Mouse (Mus musculus): Measurements from ENCODE around the gene Dusp22.
A peak's percentile ranks its signal among the peaks of the same experiment; 100 is the strongest.

Dusp22 gene

DNA sequence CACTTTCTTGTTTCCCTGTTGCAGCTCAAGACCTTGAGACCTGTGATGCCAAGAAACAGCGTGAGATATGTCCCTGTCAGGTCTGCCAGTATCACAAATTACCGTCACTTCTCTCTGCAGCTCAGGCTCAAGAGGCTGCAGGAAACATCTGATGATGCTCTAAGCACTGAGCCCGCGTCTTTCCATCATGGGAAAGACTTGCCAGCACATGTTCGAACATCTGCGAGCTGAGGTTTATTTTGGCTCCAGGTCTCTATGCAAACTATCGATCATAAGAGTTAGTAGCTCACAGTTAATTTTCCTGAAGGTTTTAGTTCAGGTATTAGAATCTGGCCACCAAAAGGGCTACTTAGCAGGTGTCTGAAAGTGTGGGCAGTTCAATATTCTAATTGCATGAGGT lies 55.3 kb downstream of the Dusp22 start:
- no peak for DNase-seq (ENCODE audit: low read depth, low spot score)

DNA sequence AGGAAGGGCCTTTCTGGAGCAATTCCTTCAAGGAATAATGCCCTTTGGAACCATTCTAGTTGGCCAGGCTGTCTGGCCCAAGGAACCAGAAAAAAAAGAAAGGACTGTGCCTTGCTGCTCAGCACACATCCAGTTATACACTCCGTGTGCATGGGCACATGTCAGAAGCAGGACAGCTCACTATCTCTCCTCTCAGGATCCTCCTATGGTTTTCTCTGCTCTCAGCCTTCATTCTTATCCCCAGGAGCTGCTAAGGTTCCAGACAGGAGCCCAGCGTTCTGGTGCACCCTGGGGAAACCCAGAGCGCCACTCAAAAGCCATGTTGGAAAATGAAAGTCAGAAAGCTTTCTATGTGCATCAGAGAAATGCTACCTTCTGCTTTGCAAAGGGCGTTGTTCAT lies 55.8 kb downstream of the Dusp22 start:
- no peak for DNase-seq (ENCODE audit: low read depth, low spot score)

DNA sequence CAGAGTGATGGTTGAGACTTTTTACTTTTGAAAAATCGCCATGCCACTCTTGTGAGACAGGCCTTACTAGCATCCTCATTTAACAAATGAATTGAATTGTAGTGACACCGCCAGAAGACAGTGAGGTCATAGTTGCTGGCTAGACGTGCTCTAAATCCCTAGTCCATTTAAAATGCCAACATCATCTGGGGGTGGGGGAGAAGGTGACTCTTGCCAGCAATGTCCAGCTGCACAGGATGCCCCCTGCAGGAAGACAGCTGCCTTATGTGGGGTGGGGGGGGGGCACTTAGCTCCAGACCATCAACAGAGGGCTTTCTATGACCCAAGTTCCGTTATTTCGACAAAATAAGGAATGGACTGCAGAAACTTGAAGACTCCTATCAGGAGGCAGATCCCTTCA lies 56.8 kb downstream of the Dusp22 start:
- DNase-seq (ENCODE audit: low read depth, low spot score): no peak

- DNase-seq (ENCODE audit: low read depth, low spot score): peak; percentile 40
Observed at GRCm38 (mm10) chr13:30722601-30723000, 62.8 kb downstream of the Dusp22 start.

DNA sequence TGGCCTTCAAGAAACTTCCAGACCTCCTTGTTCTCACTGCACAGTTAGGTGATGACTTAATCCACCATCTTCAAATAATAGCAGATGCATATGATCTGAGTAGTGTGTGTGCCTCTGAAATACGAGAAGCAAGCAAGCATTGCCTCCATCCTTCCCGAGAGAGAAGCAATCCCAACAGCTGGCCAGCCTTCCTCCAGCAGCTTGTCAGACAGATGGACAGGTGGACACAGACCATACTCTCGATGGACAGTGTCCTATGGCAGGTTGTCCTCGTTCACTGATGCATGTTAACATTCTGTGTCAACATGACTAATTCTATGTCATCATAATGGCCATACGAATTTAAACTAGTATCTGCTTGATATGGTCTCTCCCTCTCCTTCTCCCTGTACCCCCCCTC lies 63.5 kb downstream of the Dusp22 start:
- DNase-seq (ENCODE audit: low read depth, low spot score): peak; percentile 13

DNA sequence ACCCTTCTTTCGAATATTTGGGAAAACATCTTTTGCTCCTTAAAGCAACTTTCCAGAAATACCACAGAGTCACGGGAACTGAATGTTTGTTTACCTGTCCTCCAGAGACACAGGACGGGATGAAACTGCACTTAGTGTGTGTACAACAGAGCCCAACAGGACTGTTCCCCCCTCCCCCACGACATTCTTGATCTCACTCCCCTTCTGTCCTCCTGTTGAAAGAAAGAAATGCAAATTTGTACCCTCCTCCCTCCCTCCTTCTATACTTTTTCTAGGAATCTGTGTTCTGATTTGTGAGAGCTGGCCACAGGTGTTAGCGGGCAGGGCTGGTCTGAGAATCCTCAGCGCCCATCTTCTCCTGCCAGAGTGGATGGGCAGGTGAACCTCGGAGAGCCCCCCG lies 64.1 kb downstream of the Dusp22 start:
- DNase-seq (ENCODE audit: low read depth, low spot score): no peak

DNA sequence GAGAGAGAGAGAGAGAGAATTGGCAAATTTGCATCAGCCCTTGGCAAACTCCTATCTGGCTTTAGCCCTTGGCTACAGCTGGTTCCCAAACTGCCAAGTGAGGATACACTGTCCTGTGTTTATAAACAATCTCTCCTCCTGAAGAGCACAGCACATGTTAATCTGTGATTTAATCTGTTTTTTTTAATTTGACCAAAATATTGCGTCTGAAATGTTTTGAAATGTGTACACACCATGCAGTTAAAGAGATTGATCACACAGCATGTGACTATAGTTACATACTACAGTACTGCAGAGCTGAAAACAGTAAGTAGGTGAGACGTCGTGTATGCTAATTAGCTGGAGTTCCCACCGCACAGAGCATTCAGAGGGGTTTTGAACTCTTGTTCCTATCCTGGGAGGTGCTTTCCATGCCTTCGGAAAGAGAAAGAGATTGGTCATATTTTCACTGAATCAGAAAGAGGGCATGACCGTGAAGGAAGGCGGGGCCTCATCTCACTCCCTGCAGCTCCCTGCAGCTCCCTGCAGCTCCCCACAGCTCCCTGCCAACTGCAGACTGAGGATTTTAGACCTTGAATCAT lies 65.0 kb downstream of the Dusp22 start:
- DNase-seq (ENCODE audit: low read depth, low spot score): no peak

DNA sequence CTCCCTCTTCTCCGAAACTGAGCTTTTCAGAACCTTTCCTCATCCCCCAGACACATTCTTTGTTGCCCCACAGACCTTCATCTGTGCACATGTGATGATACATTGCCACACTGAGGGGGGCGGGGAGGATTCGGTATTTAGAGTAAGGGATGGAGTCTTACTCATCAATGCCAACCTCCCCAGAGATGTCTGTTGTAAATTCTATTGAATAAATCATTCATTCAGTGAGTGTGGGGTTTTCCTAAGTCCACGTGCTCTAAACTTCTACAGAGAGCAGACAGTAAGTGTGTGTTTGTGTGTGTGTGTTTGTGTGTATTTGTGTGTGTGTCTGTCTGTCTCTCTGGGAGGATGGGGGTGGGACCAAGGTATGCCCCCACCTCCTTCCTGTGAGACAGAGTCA lies 67.1 kb downstream of the Dusp22 start:
- DNase-seq (ENCODE audit: low read depth, low spot score): no peak

DNA sequence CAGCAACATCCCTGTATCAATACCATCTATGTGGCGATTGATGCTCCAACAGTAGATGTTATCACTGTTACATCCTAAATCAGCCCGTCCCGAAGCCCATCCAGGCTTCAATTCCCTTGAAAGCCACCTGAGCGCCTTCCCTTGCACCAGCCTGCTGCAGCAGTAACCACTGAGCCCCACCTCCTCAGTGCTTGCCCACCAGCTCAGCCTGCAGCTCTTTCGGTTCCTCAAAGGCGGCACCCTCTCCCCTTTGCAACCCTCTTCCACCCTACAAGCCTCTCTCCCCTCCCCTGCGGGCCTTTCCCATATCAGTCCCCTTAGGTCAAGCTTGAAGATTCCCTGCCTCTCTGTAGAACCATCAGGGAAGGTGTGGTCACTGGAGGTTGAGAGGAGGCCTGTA lies 68.4 kb downstream of the Dusp22 start:
- no peak for DNase-seq (ENCODE audit: low read depth, low spot score)

DNA sequence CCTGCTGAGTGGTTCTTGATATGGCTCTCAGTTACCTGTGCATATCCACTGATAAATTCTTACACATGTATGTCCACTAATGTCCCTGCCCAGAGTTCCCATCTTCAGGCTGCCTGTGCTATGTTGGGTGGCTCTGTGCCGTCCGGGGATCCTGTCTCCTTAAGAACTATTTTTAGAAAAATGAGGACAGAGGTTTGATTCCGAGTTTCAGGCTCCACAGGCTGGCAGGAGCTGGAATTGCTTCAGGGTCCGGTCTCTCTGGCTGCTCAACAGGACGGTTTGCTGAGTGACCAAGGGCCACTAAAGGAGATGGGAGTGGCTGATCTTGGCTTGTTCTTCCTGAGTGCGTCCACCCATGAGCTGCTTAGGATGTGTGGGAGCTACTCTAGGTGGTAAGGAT lies 69.4 kb downstream of the Dusp22 start:
- DNase-seq (ENCODE audit: low read depth, low spot score): no peak

GRCm38 (mm10) chr13:30730104-30730793 lies 70.5 kb downstream of the Dusp22 start:
- no peak for DNase-seq (ENCODE audit: low read depth, low spot score)

DNA sequence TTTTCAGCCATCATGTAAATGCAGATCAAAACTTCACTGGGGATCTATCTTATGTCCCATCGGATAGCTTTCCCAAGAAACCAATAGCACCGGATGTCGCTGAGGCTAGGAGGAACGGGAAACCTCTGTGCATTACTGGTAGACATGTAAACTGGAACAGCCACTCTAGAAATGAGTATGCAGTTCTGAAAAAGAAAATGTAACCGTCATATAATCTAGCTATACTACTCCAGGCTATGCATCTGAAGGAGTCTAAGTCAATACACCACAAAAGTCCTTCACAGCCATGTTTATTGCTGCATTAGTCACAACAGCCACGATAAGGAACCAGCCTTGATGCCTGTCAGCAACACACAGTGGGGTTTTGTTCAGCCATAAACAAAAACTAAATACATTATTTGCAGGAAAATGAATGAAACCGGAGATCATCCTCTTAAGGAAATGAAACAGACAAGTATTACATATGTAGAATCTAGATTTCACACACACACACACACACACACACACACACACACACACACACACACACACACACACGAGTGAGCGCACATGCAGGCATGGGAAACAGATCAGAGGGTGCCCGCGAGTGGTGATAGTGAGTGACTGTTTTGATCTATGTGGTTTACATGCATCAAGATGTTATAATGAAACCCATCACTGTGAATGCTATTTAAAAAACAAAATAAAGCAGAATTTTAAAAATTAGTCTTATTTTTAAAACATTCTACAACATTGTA lies 73.1 kb downstream of the Dusp22 start:
- no peak for DNase-seq (ENCODE audit: low read depth, low spot score)

GRCm38 (mm10) chr13:30736721-30737120 lies 76.9 kb downstream of the Dusp22 start:
- DNase-seq (ENCODE audit: low read depth, low spot score): no peak

GRCm38 (mm10) chr13:30737257-30737656 lies 77.5 kb downstream of the Dusp22 start:
- DNase-seq (ENCODE audit: low read depth, low spot score): no peak

DNA sequence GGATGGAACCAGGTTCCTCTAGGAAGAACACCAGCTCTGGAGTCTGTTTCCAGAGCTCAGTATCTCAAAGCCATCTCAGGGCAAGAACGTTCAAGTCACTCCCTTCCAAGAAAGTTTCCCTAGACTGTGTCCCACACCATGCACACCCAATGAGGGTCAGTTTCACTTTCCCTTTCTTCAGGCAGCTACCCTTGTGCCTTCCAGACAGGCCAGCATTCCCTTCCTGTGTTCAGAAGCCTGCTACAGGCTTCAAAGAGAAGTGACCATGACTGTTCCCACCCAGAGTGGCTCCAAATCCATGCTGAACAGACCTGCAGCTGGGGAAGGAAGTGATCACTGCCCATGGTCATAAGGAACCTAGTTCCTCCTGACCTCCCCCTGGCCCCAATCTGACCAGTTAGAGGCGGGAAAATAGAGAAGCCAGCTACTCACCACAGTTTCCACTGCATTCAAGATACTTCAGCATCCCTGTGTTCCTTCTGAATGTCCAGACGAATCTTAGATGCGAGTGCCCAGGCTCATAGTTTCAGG lies 78.6 kb downstream of the Dusp22 start:
- DNase-seq (ENCODE audit: low read depth, low spot score): no peak

GRCm38 (mm10) chr13:30741172-30741571 lies 81.4 kb downstream of the Dusp22 start:
- no peak for DNase-seq (ENCODE audit: low read depth, low spot score)

- DNase-seq (ENCODE audit: low read depth, low spot score): no peak
Observed at GRCm38 (mm10) chr13:30742411-30742970, 82.7 kb downstream of the Dusp22 start.

DNA sequence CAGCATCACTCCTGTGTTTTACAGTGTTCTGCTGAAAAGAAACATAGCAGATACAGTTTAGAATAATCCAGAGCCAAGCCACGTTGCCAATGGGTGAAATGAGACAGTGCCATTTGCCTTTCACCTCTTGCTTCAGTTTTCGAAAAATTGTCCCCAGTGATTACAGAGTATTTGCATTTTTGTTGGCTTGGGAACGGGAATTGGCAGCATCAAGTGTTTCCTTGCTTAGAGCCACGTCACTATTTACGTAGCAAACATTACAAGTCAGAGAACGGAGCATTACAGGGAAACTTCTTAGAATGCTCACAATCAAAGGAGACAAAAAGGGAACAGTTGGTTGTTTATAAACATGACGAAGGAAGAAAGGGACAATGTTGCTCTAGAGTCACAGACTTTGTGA lies 85.3 kb downstream of the Dusp22 start:
- DNase-seq (ENCODE audit: low read depth, low spot score): no peak

DNA sequence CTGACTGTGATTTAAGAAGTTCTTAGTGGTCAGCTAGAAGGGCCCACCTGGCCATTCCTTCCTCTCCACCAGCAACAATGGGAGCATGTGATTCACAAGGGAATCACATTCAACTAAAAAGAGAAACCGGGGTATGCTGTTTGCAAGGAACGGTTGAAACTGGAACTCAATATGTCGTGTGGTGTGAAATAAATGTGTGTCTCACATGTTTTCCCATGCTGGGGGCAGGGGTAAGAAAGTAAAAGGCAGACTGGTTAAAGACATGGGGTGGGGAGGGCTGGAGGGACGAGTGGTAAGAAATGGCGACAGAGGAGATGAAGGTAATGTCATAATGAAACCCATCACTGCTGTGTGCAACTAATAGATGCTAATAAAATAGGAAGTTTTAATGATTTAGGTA lies 87.3 kb downstream of the Dusp22 start:
- no peak for DNase-seq (ENCODE audit: low read depth, low spot score)

GRCm38 (mm10) chr13:30747504-30747903 lies 87.7 kb downstream of the Dusp22 start:
- DNase-seq (ENCODE audit: low read depth, low spot score): no peak

DNA sequence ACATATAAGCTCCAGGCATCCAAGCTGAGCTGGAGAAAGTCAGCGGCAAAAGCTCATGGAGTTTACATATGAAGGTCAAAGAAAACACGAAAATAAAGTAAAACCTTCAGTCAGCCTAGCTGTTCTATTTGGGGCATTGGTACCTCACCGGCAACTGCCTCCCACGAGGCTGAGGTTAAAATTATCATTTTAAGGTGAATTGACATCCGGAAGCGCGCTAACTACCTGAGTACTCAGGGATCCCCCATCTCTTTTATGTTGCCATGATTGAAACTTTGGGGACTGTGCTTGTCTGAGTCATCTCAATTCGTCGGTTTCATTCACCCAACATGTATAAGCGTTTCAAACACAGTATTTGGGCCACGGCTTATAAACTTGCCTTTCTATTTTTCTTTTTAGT lies 88.5 kb downstream of the Dusp22 start:
- DNase-seq (ENCODE audit: low read depth, low spot score): no peak

- peak; percentile 19 for DNase-seq (ENCODE audit: low read depth, low spot score)
Observed at GRCm38 (mm10) chr13:30749021-30749556, 89.3 kb downstream of the Dusp22 start, which contains the start of gene Irf4. Gene Irf4 (plus strand): TSS chr13:30749226.

Data from mesoderm, embryonic 11.5 days (tissue).